Comparison of ENCODE assay signal across 9 mouse cellular contexts in the genomic region with DNA sequence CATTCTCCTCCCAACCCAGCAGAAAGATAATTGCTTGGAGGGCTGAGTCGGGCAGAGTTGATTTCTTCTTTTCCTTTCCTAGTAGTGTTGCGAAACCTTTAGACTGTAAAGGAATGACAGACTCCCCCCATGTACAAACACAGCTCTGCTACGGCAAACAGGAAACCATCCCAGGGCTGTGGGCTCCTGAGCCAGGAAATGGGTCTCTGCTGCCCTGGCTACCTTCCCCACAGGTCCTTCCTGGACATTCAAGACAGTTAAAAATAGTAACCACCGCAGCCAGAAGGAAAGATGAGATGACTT. TPM values are rescaled to one million over a fixed set of nuclear protein-coding genes. Genes with fewer than 3 reads are reported as not detected.
DNase-seq lines count a peak whose midpoint lies in the region; ATAC-seq lines count a peak whose summit lies in the region.
"Had no signal": no experiment of that assay in that cellular context is flagged by ENCODE, and none has a peak within 500 bp of the region (broad histone marks: within the 10 kb centered on the region; RNA-seq: fewer than 3 reads in every experiment).

No protein-coding gene starts in this region.

- intact Hi-C loops in heart, postnatal 14 days (cut with DNase I), result loop anchor here (2.0 kb wide), 1 partner anchor 18 kb away; no protein-coding TSS in a partner anchor

- no peak for DNase-seq in heart, postnatal 14 days
- no peak for DNase-seq in lung, adult 18-20 months
- DNase-seq in kidney, postnatal 25 days, result peak; percentile 28 to 68
- DNase-seq in MN1 (ENCODE audit: low spot score), result no peak
- no peak for DNase-seq in urinary bladder, postnatal 36 days (ENCODE audit: low spot score in 2 of 2)

- 41% methylated on average over 4 of the region's 4 CpGs for WGBS in heart, embryonic 12.5 days
- WGBS in lung, embryonic 15.5 days, result 25% methylated on average over 4 of the region's 4 CpGs
- WGBS in stomach, embryonic 16.5 days, result 43% methylated on average over 4 of the region's 4 CpGs

- no peaks in the 10 kb centered on the region for H3K4me1 ChIP-seq in heart, embryonic 12.5 days (replicated peaks)
- peaks cover 13% of the 10 kb centered on the region for H3K4me1 ChIP-seq in lung, embryonic 15.5 days
- H3K4me1 ChIP-seq in stomach, embryonic 16.5 days (ENCODE audit: control insufficient read depth, insufficient read depth, low read length), result no peaks in the 10 kb centered on the region; the same call in 1 of the 2 replicates

- no peak for ATAC-seq in heart, embryonic 12.5 days (ENCODE audit: insufficient number of reproducible peaks, low FRiP score)
- peak; percentile 64; the same call in 1 of the 2 replicates for ATAC-seq in lung, embryonic 15.5 days (ENCODE audit: borderline replicate concordance, extremely low read depth, low FRiP score, low TSS enrichment)
- 0 out of 2 replicates have a peak, but pooled peaks have one; percentile 27 for ATAC-seq in stomach, embryonic 16.5 days (ENCODE audit: insufficient read depth, low FRiP score)

- H3K27me3 ChIP-seq in heart, embryonic 12.5 days (replicated peaks), result no peaks in the 10 kb centered on the region
- no peaks in the 10 kb centered on the region for H3K27me3 ChIP-seq in lung, embryonic 15.5 days
- H3K27me3 ChIP-seq in stomach, embryonic 16.5 days (ENCODE audit: control insufficient read depth, insufficient read depth, low read length), result no peaks in the 10 kb centered on the region

- no peak overlapping the region for H3K4me3 ChIP-seq in heart, embryonic 12.5 days
- no peak overlapping the region for H3K4me3 ChIP-seq in lung, embryonic 15.5 days
- H3K4me3 ChIP-seq in stomach, embryonic 16.5 days (replicated peaks; ENCODE audit: low read length), result no peak overlapping the region

- 0 out of 2 replicates have a peak overlapping the region, but pooled peaks have one; percentile 14 for H3K27ac ChIP-seq in heart, embryonic 12.5 days (ENCODE audit: poor library complexity, severe bottlenecking)
- H3K27ac ChIP-seq in lung, embryonic 15.5 days, result peak overlapping the region; percentile 73
- peak overlapping the region; percentile 35 for H3K27ac ChIP-seq in stomach, embryonic 16.5 days (ENCODE audit: low read length)

- no peak overlapping the region for H3K4me2 ChIP-seq in heart, embryonic 12.5 days
- no peak overlapping the region for H3K4me2 ChIP-seq in lung, embryonic 15.5 days
- no peak overlapping the region for H3K4me2 ChIP-seq in stomach, embryonic 16.5 days (ENCODE audit: low read depth, low read length)

- H3K36me3 ChIP-seq in heart, embryonic 12.5 days, result no peaks in the 10 kb centered on the region
- H3K36me3 ChIP-seq in lung, embryonic 15.5 days, result no peaks in the 10 kb centered on the region
- no peaks in the 10 kb centered on the region for H3K36me3 ChIP-seq in stomach, embryonic 16.5 days (ENCODE audit: control insufficient read depth, insufficient read depth, low read length)

- no peak overlapping the region for H3K9ac ChIP-seq in heart, embryonic 12.5 days
- no peak overlapping the region for H3K9ac ChIP-seq in lung, embryonic 15.5 days
- H3K9ac ChIP-seq in stomach, embryonic 16.5 days (ENCODE audit: low read length), result no peak overlapping the region

- no peaks in the 10 kb centered on the region for H3K9me3 ChIP-seq in heart, embryonic 12.5 days (replicated peaks)
- no peaks in the 10 kb centered on the region for H3K9me3 ChIP-seq in lung, embryonic 15.5 days
- H3K9me3 ChIP-seq in stomach, embryonic 16.5 days (replicated peaks; ENCODE audit: control insufficient read depth, low read length), result no peaks in the 10 kb centered on the region

RNA-seq across cellular contexts. Expression of gene Emp1, which starts 21.3 kb away (rescaled TPM):
- 28.0 and 30.2 TPM in 2 replicates for polyA plus RNA-seq in heart, embryonic 12.5 days (2016; fragmentation: Nextera tagmentation; extraction: Ambion mirVana)
- 100 to 1,000 TPM; 102 to 124 TPM for total RNA-seq in heart, postnatal 14 days (2021)
- polyA plus RNA-seq in lung, embryonic 15.5 days (2015; fragmentation: Nextera tagmentation; extraction: Ambion mirVana), result 90.4 and 94.2 TPM in 2 replicates
- polyA plus RNA-seq in stomach, embryonic 16.5 days (2015; fragmentation: Nextera tagmentation; extraction: Ambion mirVana), result 221 and 304 TPM in 2 replicates

RNA-seq across cellular contexts. Expression of gene Pbp2, which starts 30.8 kb away (rescaled TPM):
- polyA plus RNA-seq in heart, embryonic 12.5 days (2016; fragmentation: Nextera tagmentation; extraction: Ambion mirVana), result not detected in 2 replicates
- total RNA-seq in heart, postnatal 14 days (2021), result not detected
- 0.22 and 0.36 TPM in 2 replicates for polyA plus RNA-seq in lung, embryonic 15.5 days (2015; fragmentation: Nextera tagmentation; extraction: Ambion mirVana)
- polyA plus RNA-seq in stomach, embryonic 16.5 days (2015; fragmentation: Nextera tagmentation; extraction: Ambion mirVana), result 12.4 and 28.5 TPM in 2 replicates
- polyA plus RNA-seq: large intestine, adult 2 months had no signal

Comparison
In these comparisons a context has a peak if more than half of its experiments do, and no peak if none do; other contexts are left out.
1. H3K27ac ChIP-seq: peak in every context shown above with its lines; median percentile 73 in lung, embryonic 15.5 days; 35 in stomach, embryonic 16.5 days; 14 in heart, embryonic 12.5 days.
2. DNase-seq: peak in kidney, postnatal 25 days (2 of 2); none in heart, postnatal 14 days (0 of 2), lung, adult 18-20 months (0 of 2), MN1 (single experiment) and urinary bladder, postnatal 36 days (0 of 2).